Mouse (Mus musculus) lung, embryonic 16.5 days (tissue): ENCODE results near the gene Zfpm1. TPM values are rescaled to one million over a fixed set of nuclear protein-coding genes. Genes with fewer than 3 reads are reported as not detected.

ENCODE experiments used
- ATAC-seq: fragments of 200-750 bp; cut with Nextera tagmentation; 2 replicates; pipeline ENCODE4 v1.8.0; 2017; ENCODE audit warnings: low read depth, mild to moderate bottlenecking, moderate library complexity
- H3K27ac ChIP-seq: fragments of 300-500 bp; sonication (generic); 2 replicates; pipeline ENCODE4 v1.5.1; 2014; ENCODE audit warnings: mild to moderate bottlenecking, control low read depth, low read length
- H3K27me3 ChIP-seq: fragments of 300-500 bp; sonication (generic); 2 replicates; pipeline ENCODE4 v1.6.1; 2014; ENCODE audit warnings: low read depth, low read length, mixed read lengths; ENCODE audit not compliant: control insufficient read depth, insufficient read depth
- H3K36me3 ChIP-seq: fragments of 300-500 bp; sonication (generic); 2 replicates; pipeline ENCODE4 v1.6.1; 2014; ENCODE audit warnings: low read length; ENCODE audit not compliant: control insufficient read depth, insufficient read depth
- H3K4me1 ChIP-seq: fragments of 300-500 bp; sonication (generic); replicated peaks from 2 replicates; pipeline ENCODE4 v1.6.1; 2014; ENCODE audit warnings: low read length, mixed read lengths; ENCODE audit not compliant: control insufficient read depth, insufficient read depth
- H3K4me2 ChIP-seq: fragments of 300-500 bp; sonication (generic); 2 replicates; pipeline ENCODE4 v1.6.1; 2014; ENCODE audit warnings: low read depth, low read length, control low read depth
- H3K4me3 ChIP-seq: fragments of 300-500 bp; sonication (generic); 2 replicates; pipeline ENCODE4 v1.5.1; 2014; ENCODE audit warnings: mild to moderate bottlenecking, low read length, control low read depth
- H3K9ac ChIP-seq: fragments of 300-500 bp; sonication (generic); 2 replicates; pipeline ENCODE4 v1.6.1; 2014; ENCODE audit warnings: low read length, control low read depth
- H3K9me3 ChIP-seq: fragments of 300-500 bp; sonication (generic); 2 replicates; pipeline ENCODE4 v1.6.1; 2016; ENCODE audit warnings: low read length; ENCODE audit not compliant: control insufficient read depth
- WGBS: fragments of 180-500 bp; shearing (Covaris S2); extraction: QIAGEN DNeasy Blood & Tissue Kit; methylation state at CpG from one replicate; pipeline ENCODE4 v1.1.7; 2014; 5-methylcytosine and 5-hydroxymethylcytosine counted together
- polyA plus RNA-seq: library from polyadenylated mRNA; unstranded; fragments of >200 nt; fragmentation: Nextera tagmentation; extraction: Ambion mirVana; gene quantifications from 2 replicates; pipeline ENCODE4 v1.2.1, GENCODE M21; 2015

Gene Zfpm1
- polyA plus RNA-seq, 1 experiment from 2014 or later = 1.2 TPM

DNA sequence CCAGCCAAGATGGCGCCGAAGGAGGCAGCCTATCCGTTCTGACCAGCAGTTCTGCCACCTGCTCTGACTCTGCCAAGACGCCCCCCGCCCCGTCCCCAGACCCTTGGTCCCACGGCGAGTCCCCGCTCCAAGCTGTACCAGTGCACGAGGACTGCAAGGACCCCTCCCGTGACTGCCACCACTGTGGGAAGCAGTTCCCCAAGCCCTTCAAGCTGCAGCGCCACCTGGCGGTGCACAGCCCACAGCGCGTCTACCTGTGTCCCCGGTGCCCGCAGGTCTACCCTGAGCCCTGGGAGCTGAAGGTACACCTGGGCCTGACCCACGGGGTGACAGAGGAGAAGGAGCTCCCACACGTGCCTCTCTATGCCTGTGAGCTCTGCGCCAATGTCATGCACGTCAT lies 12.5 kb upstream of the Zfpm1 start:
- Histone ChIP-seq H3K4me3 (peak overlapping the region; percentile 41), H3K4me2 (peak overlapping the region; percentile 64), H3K36me3 (no peaks in the 10 kb centered on the region), H3K4me1 (peaks cover 4% of the 10 kb centered on the region; the same call in 1 of the 2 replicates), H3K9ac (peak overlapping the region; percentile 46; the same call in 1 of the 2 replicates), H3K9me3 (no peaks in the 10 kb centered on the region), H3K27me3 (peaks cover 2% of the 10 kb centered on the region), H3K27ac (no peak overlapping the region)
- 2% methylated on average over 21 of the region's 21 CpGs for WGBS
- ATAC-seq = peak; percentile 52

DNA sequence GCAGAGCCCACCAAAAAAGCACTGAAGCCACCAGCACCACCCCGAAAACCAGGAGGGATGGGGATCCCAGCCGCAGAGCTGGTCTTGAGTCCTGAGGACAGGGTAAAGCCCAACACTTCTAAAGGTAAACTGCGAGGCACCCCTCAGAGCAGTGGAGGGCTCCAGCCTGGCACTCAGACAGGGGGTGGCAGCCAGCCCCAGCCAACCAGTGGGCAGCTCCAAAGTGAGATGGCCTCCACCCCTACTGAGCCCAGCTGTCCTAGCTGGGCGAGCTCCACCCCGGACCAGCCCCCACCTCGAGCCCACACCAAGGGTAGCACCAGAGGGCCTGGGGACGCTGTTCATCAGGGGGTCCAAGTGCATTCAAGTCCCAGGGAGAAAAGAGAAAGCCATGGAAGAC lies 11.4 kb upstream of the Zfpm1 start:
- Histone ChIP-seq H3K4me2 (no peak overlapping the region), H3K9me3 (no peaks in the 10 kb centered on the region), H3K4me3 (no peak overlapping the region), H3K27ac (no peak overlapping the region), H3K9ac (no peak overlapping the region), H3K4me1 (peaks cover 4% of the 10 kb centered on the region; the same call in 1 of the 2 replicates), H3K27me3 (peaks cover 2% of the 10 kb centered on the region), H3K36me3 (no peaks in the 10 kb centered on the region)
- no peak for ATAC-seq
- 71% methylated on average over 7 of the region's 7 CpGs for WGBS

DNA sequence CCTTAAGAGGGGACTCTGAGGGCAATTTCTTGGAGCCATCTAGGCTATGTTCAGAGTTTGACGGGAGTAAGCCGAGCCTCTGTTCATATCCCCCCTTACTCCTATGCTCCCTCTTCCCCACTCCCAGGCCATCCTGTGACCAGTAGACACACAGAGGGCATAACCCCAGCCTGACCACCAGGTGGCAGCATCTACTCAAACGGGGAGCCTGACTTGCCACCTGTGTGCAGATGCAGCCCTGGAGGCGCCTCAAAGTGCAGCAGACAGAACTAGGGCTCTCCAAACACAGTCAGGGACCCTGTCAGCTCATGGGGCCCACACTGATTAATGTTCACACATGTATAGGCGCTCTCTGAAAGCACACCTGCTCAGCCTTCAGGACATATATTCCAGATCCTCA lies 8.8 kb upstream of the Zfpm1 start:
- Histone ChIP-seq H3K36me3 (no peaks in the 10 kb centered on the region), H3K27me3 (peaks cover 2% of the 10 kb centered on the region), H3K4me1 (peaks cover 4% of the 10 kb centered on the region; the same call in 1 of the 2 replicates), H3K9me3 (no peaks in the 10 kb centered on the region), H3K4me3 (no peak overlapping the region), H3K9ac (no peak overlapping the region), H3K4me2 (no peak overlapping the region), H3K27ac (no peak overlapping the region)
- WGBS = 3% methylated on average over 5 of the region's 5 CpGs
- ATAC-seq = peak; percentile 72

DNA sequence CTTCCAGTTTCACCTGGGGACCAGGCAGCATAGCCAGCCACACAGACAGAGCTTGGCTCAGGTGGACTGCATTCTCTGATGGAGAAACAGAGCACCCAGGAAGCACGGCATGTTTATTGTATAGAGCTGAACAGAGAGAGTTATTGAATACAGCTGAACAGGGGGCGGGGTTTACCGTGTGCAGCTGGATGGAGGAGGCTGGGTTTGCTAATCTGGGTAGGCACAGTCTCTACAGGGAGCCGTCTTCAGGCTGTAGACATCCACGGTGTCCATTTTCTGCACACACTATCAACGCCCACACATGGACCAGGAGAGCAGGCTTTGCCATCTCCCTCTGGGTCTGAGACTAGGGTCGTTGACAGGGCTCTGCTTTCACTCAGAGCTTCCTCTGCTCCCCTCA lies 8.1 kb upstream of the Zfpm1 start:
- Histone ChIP-seq H3K4me1 (peaks cover 4% of the 10 kb centered on the region; the same call in 1 of the 2 replicates), H3K36me3 (no peaks in the 10 kb centered on the region), H3K9me3 (no peaks in the 10 kb centered on the region), H3K4me3 (no peak overlapping the region), H3K27ac (no peak overlapping the region), H3K4me2 (no peak overlapping the region), H3K27me3 (peaks cover under 1% of the 10 kb centered on the region; the same call in 1 of the 2 replicates), H3K9ac (no peak overlapping the region)
- 48% methylated on average over 7 of the region's 7 CpGs for WGBS
- ATAC-seq = no peak

DNA sequence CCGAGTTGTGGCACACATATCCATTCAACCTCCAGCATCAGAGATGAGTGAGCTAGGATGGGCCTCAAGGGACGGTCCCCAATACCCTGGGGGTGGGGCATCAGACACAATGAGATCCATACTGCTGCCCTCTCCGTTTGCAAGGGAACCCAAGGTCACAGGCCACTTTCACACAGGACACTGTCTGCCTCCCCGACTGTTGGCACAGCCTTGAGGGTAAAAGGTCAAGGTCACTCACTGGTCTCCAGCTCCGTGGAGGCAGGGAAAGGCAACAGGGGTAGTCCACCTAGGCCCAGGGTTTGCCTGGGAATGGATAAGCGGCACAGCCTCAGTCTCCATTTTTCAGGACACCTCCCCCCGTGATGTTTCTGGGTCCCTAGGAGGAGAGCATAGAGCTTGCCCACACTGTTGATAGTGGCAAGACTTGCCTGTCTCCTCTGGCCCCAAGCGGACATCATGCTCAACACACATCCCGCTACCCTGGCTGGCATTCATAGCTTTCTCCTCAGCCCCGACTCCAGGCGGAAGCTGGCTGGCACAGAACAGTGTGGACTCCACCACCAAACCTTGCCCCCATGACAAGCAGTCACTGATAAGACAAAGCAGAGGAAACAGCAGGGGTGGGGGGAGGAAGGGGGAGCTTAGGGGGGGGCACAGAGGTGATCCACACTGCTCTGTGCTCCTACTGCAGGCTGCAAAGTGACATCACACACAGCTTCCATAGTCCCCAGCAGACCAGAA lies 7.1 kb upstream of the Zfpm1 start:
- no peak overlapping the region for H3K27ac ChIP-seq
- H3K36me3 ChIP-seq = no peaks in the 10 kb centered on the region
- no peaks in the 10 kb centered on the region for H3K27me3 ChIP-seq
- no peak overlapping the region for H3K4me3 ChIP-seq
- no peak overlapping the region for H3K4me2 ChIP-seq
- H3K9me3 ChIP-seq = no peaks in the 10 kb centered on the region
- H3K4me1 ChIP-seq = no peaks in the 10 kb centered on the region
- ATAC-seq = no peak
- H3K9ac ChIP-seq = no peak overlapping the region
- WGBS = 65% methylated on average over 11 of the region's 11 CpGs

DNA sequence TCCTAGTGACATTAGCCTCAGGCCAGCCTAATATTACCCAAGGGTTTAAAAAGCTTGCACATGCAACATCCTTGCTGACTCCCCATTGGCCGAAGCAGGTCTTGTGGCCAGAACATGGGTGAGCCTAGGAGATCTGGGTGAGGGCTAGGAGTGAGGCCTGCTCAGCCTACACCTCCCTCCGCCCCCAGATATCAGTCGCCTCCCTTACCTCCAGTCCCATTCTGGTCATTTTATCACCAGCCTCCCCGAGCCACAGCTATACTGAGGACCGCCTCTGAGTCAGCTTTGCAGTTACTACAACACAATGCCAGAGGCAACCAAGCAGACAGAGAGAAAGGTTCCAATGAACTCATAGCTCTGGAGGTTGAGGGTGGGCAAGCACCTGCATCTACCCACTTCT lies 5.6 kb upstream of the Zfpm1 start:
- Histone ChIP-seq H3K4me2 (no peak overlapping the region), H3K4me3 (no peak overlapping the region), H3K36me3 (no peaks in the 10 kb centered on the region), H3K4me1 (peaks cover 11% of the 10 kb centered on the region), H3K9me3 (no peaks in the 10 kb centered on the region), H3K9ac (no peak overlapping the region), H3K27me3 (no peaks in the 10 kb centered on the region), H3K27ac (no peak overlapping the region)
- WGBS = 87% methylated on average over 5 of the region's 5 CpGs
- no peak for ATAC-seq

DNA sequence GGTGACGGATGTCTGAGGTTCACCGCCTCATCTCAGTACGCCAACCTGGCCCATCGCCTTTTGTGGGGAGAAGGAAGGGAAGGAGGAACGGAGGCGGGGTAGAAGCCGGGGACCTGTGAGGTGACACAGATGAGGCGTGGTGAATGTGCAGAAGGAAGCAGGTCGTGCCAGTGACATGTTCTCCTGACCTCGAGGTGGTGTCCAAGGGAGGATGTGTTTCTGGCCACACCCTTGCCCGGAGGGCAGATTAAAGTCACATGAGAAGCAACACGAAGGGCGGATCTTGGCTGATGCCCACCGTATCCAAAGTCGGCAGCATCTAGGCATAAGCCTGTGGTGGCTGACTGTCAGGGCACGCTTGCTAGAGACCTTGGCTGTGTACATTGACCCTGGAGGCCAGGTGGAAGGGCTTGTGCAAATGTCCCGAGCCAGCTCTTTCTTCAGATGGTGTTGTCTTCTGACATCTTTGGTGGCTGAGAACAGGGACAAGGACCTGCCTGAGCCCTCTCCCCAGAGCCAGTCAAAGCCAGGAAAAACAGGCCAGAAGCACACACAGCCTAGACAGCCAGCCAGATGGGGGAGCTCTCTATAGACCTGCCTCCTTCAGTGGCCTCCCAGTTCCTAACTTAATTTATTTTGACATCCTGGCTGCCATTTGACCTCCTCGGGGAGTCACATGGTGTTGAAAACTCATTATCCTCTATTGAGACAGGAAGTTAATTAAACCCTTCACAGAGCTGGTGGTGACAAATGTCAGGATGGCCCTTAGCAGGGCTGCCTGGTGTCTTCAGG lies 4.5 kb upstream of the Zfpm1 start:
- Histone ChIP-seq H3K4me3 (no peak overlapping the region), H3K4me1 (peaks cover 11% of the 10 kb centered on the region), H3K9me3 (no peaks in the 10 kb centered on the region), H3K27ac (no peak overlapping the region), H3K4me2 (no peak overlapping the region), H3K27me3 (no peaks in the 10 kb centered on the region), H3K9ac (no peak overlapping the region), H3K36me3 (no peaks in the 10 kb centered on the region)
- WGBS = 65% methylated on average over 18 of the region's 18 CpGs
- ATAC-seq = no peak

DNA sequence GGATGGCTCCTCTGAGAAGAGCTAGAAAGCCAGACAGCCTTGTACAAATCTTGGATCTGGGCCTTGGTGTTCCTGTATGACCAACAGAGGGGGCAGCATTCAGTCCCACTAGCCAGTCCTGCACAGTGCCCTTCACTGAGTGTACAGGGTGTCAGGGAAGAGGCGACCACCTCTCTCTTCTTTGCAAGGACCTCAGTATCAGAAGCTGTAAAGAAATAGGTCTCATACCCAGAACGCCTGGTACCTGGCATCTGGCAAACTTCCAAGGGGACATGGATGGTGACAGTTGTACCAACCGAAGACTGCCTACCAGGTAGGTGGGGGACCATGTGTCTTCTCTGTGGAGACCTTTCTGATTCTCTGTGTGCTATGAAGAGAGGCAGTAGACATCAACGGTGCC lies 1.8 kb upstream of the Zfpm1 start:
- Histone ChIP-seq H3K4me2 (no peak overlapping the region), H3K9ac (no peak overlapping the region; the same call in 1 of the 2 replicates), H3K27me3 (no peaks in the 10 kb centered on the region), H3K9me3 (no peaks in the 10 kb centered on the region), H3K4me1 (peaks cover 31% of the 10 kb centered on the region), H3K36me3 (no peaks in the 10 kb centered on the region), H3K27ac (no peak overlapping the region), H3K4me3 (no peak overlapping the region)
- no peak for ATAC-seq
- 54% methylated on average over 4 of the region's 4 CpGs for WGBS

DNA sequence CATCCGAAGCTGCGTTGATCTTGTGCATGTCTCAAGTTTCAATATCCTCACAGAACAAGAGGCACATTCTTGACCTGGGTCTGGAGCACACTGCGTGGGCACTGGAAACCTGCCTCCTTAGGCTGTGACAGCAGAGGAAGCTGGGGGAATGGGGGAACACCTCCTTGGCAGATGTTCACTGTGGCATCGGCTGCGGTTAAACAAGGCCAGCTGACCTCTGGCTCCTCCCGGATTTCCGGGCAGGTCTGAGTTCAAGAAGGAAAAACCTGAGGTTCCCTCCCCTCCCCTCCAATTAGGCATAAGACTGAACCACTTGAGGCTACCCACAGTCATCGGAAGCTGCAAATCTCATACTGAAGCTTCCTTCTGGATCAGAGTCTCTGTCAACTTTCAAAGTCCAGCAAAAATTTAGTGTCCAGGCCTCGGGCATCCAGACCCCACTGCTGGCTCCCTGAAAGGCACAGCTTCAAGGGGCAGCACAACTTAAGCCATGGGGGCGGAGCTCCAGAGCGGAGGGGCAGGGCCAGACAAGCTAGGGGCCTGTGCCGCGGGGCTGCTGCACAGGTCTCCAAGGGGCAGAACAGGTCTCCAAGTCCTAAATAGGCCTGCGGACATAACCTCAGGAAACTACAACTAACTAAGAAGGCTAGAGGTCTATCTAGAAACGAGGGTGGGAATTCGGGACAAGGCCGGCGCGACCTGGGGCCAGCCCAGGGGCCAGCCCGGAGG lies 1.2 kb upstream of the Zfpm1 start:
- H3K27ac ChIP-seq = peak overlapping the region; percentile 81
- 6% methylated on average over 20 of the region's 20 CpGs for whole genome bisulfite sequencing
- H3K4me3 ChIP-seq = peak overlapping the region; percentile 61
- H3K4me1 ChIP-seq = peaks cover 35% of the 10 kb centered on the region
- no peaks in the 10 kb centered on the region for H3K27me3 ChIP-seq
- peak overlapping the region; percentile 75 for H3K4me2 ChIP-seq
- H3K9ac ChIP-seq = peak overlapping the region; percentile 72
- H3K36me3 ChIP-seq = no peaks in the 10 kb centered on the region
- no peaks in the 10 kb centered on the region for H3K9me3 ChIP-seq
- peak; percentile 24 for ATAC-seq
